Mouse (Mus musculus) stomach, postnatal 0 days (tissue): ENCODE measurements around the gene Uqcr10.

Experiments
- CTCF ChIP-seq: IDR thresholded peaks from 2 replicates; pipeline ENCODE4 v1.5.1; 2016; ENCODE audit warnings: antibody characterized with exemption, low read depth, mild to moderate bottlenecking, moderate library complexity
- EP300 ChIP-seq: optimal IDR thresholded peaks from 2 replicates; pipeline ENCODE3; 2016; ENCODE audit warnings: antibody characterized with exemption

GRCm38 (mm10) chr11:4720393-4720792, 16.3 kb upstream of the Uqcr10 start:
- TF ChIP-seq CTCF, result no peak
- TF ChIP-seq EP300, result no peak
